Mouse (Mus musculus): ENCODE data around the gene Camp.
"Not testable (repeated sequence)": the region's sequence is repeated elsewhere in the genome, so short reads cannot be mapped to it uniquely, and the experiment has no call there.

The Camp gene

DNA sequence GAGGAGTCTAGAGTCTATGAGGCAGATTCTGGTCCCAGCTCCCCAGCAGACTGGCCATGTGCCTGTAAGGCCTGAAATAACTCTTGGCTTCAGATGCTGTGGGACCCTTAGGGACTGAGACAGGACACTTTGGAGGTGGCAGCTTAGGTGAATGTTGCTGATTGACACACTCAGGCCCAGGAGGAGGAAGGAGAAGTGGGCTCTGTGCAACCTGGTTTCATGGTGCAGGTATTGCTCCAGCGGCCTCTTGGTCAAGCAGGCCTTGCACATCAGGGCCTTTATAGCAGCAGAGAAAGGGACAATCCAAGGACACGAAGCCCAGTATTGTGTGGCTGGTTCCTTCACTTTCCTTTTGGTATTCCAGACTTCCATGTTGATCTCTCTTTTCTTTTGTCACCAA is 4.9 kb upstream of the Camp start:
- no peak for DNase-seq (ENCODE audit: low read depth, low spot score)

- no peak for DNase-seq (ENCODE audit: low read depth, low spot score)
These were observed 682 bp upstream of the Camp start for GRCm38 (mm10) chr9:109850099-109850498.

- DNase-seq (ENCODE audit: low read depth, low spot score) = no peak
These were observed 16.4 kb downstream of the Camp start for GRCm38 (mm10) chr9:109833088-109833412.

GRCm38 (mm10) chr9:109832391-109833087 is 16.9 kb downstream of the Camp start, which contains the start of gene Nme6:
TSS of gene Nme6 (plus strand) at chr9:109832749.
- peak; percentile 73 for DNase-seq (ENCODE audit: low read depth, low spot score)

DNA sequence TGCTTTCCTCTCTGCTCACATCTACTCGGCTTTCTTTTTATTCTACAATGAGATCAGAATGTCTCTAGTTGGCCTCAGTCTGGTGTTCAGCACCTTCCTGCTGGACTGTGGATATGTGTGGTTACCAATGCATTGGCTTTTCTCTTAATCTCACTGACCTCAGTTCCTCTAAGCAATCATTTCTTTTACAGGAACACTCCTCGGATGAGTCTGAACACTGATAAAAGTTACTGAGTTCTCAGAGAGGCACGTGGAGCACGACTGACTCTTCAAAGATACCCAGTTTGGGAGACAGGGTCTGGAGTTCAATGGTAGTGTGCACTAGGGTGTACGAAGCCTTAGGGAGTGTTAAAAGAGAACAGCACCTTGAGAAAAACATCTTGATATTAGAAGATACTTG is 23.2 kb downstream of the Camp start:
- no peak for DNase-seq (ENCODE audit: low read depth, low spot score)

DNA sequence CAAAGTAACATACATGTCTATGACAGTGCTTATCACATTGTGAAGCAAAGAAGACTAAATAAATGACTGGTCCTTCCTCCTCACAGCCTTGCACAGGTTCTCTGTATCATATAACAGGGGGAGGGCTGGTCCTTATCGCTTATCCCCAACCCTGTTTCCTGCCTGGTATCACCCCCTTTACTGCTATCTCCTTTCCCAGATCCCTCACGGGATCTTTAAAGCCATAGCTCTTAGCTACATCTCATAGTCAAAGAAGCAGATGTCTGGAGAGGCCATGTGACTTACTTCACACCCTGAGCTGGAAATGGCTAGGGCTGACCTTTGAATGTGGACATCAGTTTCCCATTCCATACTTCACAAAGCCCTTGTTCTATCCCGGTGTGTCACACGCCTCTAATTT is 23.7 kb downstream of the Camp start:
- DNase-seq (ENCODE audit: low read depth, low spot score) = no peak

DNA sequence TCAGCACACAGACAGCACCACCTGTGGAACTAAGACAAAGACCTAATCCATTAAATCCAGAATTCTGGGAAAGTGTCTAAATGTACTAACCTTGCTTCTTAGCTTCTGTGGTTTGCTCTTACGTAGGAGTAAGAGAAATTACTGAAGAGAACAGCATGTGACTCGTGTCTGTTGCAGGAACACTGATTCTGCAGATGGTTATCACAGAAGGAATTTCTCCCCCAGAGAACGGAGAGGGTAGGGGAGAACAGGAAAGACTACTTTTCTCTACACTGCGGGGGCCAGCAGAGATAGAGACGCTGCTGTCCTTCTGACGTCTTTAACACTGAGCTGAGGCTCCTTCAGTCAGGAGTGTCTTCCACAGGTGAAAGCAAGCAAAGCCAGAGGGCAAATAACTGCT is 33.1 kb downstream of the Camp start:
- no peak for DNase-seq (ENCODE audit: low read depth, low spot score)

DNA sequence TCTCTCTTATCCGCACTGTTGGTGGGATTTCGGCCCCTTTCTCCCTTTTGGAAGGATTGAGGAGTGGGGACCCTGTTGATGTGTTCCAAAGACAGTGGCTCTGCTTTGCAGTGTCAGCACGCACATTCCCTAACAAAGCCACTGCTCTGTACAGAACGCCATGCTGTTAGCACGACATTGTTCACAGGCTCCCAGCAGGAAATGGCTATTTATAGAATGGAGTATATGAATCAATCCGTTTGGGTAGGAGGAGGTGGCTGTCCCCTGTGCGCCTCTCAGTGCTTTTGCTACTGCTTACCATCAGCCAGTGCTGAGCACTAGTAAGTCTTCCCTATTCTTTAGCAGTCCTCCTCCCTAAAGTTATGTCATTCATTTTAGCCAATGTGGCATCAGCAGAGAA is 36.0 kb downstream of the Camp start:
- no peak for DNase-seq (ENCODE audit: low read depth, low spot score)

DNA sequence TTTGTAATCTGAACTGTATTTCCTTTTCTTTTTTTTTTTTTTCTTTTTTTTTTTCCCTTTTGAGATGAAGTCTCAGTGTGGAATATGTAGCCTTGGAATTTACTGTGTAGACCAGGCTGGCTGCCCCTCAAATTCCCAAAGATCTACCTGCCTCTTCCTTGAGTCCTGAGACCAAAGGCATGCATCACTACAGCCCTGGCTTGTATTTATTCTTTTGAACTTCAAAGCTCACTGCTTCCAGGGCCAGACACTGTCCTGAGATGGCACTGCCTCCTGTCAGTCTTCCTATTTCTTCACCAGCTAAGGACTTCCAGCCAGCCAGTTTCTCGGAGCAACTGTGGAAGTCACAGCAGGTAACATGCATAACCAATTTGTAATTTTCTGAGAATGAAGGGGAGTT is 37.4 kb downstream of the Camp start, which contains the start of gene Spink8:
Gene Spink8 (plus strand): TSS at position 301 of the 400 bp plus-strand sequence.
- DNase-seq (ENCODE audit: low read depth, low spot score) = no peak

DNA sequence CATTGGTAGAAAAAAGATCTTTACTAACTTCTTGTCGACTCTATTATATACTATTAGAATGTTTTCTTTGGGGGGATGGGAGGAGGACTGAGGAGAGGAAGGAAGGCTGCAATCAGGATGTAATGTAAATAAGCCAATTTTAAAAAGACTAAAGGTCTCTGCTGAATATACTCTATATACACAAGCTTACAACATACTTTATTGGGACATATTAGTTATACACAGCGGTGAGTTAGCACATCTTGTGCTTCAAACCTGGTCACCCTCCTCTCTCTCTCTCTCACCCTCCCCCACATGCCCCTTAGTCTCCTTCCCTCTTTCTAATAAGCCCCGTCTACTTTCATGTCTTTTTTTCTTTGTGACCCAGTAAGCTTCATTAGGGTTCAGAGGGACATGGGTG is 41.5 kb downstream of the Camp start:
- DNase-seq (ENCODE audit: low read depth, low spot score) = no peak

DNA sequence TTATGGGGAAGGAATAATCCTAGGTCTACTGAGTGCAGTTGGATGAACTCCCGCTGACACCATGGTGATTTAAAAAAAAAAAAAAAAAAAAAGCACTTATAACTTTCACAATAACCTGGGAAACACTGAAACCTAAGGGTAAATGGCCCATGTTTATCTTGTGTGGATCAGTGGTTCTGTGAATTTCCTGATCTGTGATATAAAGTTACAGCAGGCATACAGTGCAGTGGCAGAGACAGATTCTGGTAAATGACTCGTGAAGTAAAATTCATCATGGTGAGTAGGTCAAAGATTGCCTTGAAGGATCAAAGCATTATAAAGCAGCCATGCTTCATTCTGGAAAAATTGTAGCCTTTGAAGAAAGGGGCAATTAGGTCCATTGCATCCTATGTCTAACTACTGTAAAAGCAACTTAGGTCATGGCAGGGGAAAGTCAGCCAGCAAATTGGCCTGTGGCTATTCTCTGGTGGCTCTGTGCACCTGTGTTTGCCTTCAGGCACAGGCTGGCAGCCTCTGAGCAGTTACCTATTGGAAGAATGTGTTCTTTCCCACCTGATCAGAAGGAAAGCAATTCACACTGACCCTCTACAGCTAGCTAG is 42.6 kb downstream of the Camp start:
- DNase-seq (ENCODE audit: low read depth, low spot score) = no peak

- DNase-seq (ENCODE audit: low read depth, low spot score) = no peak
These were observed 43.2 kb downstream of the Camp start for GRCm38 (mm10) chr9:109806260-109806659.

DNA sequence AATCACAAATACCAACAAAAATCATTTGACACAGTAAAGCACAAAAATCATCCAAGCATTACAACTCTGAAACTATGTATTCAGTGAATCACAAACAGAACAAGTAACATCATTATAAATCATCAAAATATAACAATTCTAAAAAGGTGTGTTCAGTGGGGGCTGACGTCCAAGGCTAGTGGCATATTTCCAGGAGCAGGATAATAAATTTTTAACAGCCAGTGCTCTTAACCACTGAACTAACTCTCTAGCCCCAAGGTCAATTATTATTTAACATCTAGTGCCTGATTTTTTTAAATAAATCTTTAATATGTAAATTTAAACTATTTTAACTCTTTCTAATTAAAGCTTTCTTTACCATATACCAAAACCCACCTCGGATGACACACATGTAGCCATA is 43.8 kb downstream of the Camp start:
- not testable (repeated sequence) for DNase-seq (ENCODE audit: low read depth, low spot score)

DNA sequence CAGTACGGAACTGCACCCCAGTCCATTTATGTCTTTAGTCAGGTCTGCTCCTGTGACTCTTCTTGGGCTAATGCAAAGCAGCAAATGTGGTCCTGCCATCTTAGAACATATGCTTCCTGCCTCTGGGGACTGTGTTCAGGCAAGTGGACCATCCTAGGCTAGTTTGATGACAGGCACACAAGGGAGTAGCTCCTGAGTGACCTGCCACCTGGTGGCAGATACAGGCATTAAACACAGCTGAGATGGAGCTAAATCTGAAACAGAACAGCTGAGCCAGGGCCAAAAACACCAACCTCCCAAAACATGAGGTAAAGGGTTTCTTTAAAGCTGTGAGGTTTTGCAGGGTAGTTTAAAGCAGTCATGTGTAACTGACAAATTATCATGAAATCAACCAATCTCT is 51.4 kb downstream of the Camp start:
- no peak for DNase-seq (ENCODE audit: low read depth, low spot score)

Data from brain, embryonic 18.5 days (tissue).